Mouse (Mus musculus) intestine, embryonic 14.5 days (tissue): ENCODE measurements around the gene Gm11146. TPM values are rescaled to one million over a fixed set of nuclear protein-coding genes. Genes with fewer than 3 reads are reported as not detected.

ENCODE experiments used
- ATAC-seq: fragments of 200-750 bp; cut with Nextera tagmentation; replicated peaks from 2 replicates; pipeline ENCODE4 v1.8.0; 2017; ENCODE audit warnings: low read depth, moderate number of reproducible peaks, moderate TSS enrichment, moderate library complexity; ENCODE audit not compliant: low FRiP score, low TSS enrichment
- DNase-seq: peaks from one replicate; pipeline ENCODE4 v3.0.0-alpha.2; 2018; ENCODE audit warnings: low spot score
- H3K27ac ChIP-seq: fragments of 300-500 bp; sonication (generic); 2 replicates; pipeline ENCODE4 v1.5.1; 2014; ENCODE audit warnings: low read depth, mild to moderate bottlenecking, control low read depth
- H3K27me3 ChIP-seq: fragments of 300-500 bp; sonication (generic); replicated peaks from 2 replicates; pipeline ENCODE4 v1.6.1; 2014; ENCODE audit warnings: low read length, control low read depth; ENCODE audit not compliant: control insufficient read depth, insufficient read depth
- H3K36me3 ChIP-seq: fragments of 300-500 bp; sonication (generic); 2 replicates; pipeline ENCODE4 v1.6.1; 2014; ENCODE audit warnings: low read length, control low read depth; ENCODE audit not compliant: control insufficient read depth, insufficient read depth
- H3K4me1 ChIP-seq: fragments of 300-500 bp; sonication (generic); replicated peaks from 2 replicates; pipeline ENCODE4 v1.6.1; 2014; ENCODE audit warnings: low read length, control low read depth, mixed read lengths; ENCODE audit not compliant: control insufficient read depth, insufficient read depth
- H3K4me2 ChIP-seq: fragments of 300-500 bp; sonication (generic); 2 replicates; pipeline ENCODE4 v1.6.1; 2014; ENCODE audit warnings: low read length
- H3K4me3 ChIP-seq: fragments of 300-500 bp; sonication (generic); 2 replicates; pipeline ENCODE4 v1.5.1; 2014; ENCODE audit warnings: low read depth, low read length, control low read depth, mixed read lengths
- H3K9ac ChIP-seq: fragments of 300-500 bp; sonication (generic); 2 replicates; pipeline ENCODE4 v1.6.1; 2014; ENCODE audit warnings: mild to moderate bottlenecking, low read length
- H3K9me3 ChIP-seq: fragments of 300-500 bp; sonication (generic); 2 replicates; pipeline ENCODE4 v1.6.1; 2016; ENCODE audit warnings: low read length, control low read depth; ENCODE audit not compliant: control insufficient read depth
- WGBS: fragments of 180-500 bp; shearing (Covaris S2); extraction: QIAGEN DNeasy Blood & Tissue Kit; methylation state at CpG from one replicate; pipeline ENCODE4 v1.1.7; 2014; 5-methylcytosine and 5-hydroxymethylcytosine counted together
- polyA plus RNA-seq: library from polyadenylated mRNA; unstranded; fragments of >200 nt; fragmentation: Nextera tagmentation; extraction: Ambion mirVana; gene quantifications from 2 replicates; pipeline ENCODE4 v1.2.1, GENCODE M21; 2014

Gene Gm11146
- not detected in 2 replicates for polyA plus RNA-seq

GRCm38 (mm10) chr16:77601994-77602393 lies at the start of gene Gm11146:
Gm11146 (minus strand) TSS chr16:77602094.
- no peak within 1 kb of the TSS for H3K4me3 ChIP-seq
- H3K9me3 ChIP-seq, result no peaks in the 10 kb centered on the region
- H3K36me3 ChIP-seq, result 0 out of 2 replicates have a peak, but pooled peaks cover 3% of the 10 kb centered on the region
- no peak within 1 kb of the TSS for H3K27ac ChIP-seq
- 73% methylated on average over 1 of the region's 1 CpGs for WGBS
- no peak within 1 kb of the TSS for H3K4me2 ChIP-seq
- H3K27me3 ChIP-seq, result no peaks in the 10 kb centered on the region
- no peak for DNase-seq
- H3K4me1 ChIP-seq, result no peaks in the 10 kb centered on the region
- ATAC-seq, result no peak
- H3K9ac ChIP-seq, result no peak within 1 kb of the TSS

- no peak for ATAC-seq
Measured at GRCm38 (mm10) chr16:77650596-77650995, 48.7 kb upstream of the Gm11146 start.

GRCm38 (mm10) chr16:77649006-77649405 lies 47.1 kb upstream of the Gm11146 start:
- ATAC-seq (no peak), DNase-seq (no peak)
- H3K9me3 ChIP-seq, result no peaks in the 10 kb centered on the region
- H3K4me2 ChIP-seq, result no peak overlapping the region
- no peak overlapping the region for H3K4me3 ChIP-seq
- 86% methylated on average over 2 of the region's 2 CpGs for WGBS
- H3K27me3 ChIP-seq, result no peaks in the 10 kb centered on the region
- peaks cover 1% of the 10 kb centered on the region; the same call in 1 of the 2 replicates for H3K4me1 ChIP-seq
- H3K36me3 ChIP-seq, result no peaks in the 10 kb centered on the region
- H3K9ac ChIP-seq, result no peak overlapping the region
- no peak overlapping the region for H3K27ac ChIP-seq

More at GRCm38 (mm10) chr16:77650596-77650995, 48.7 kb upstream of the Gm11146 start:
- Histone ChIP-seq H3K27me3 (no peaks in the 10 kb centered on the region), H3K27ac (no peak overlapping the region), H3K4me2 (no peak overlapping the region), H3K9me3 (no peaks in the 10 kb centered on the region), H3K4me1 (no peaks in the 10 kb centered on the region; the same call in 1 of the 2 replicates), H3K9ac (no peak overlapping the region), H3K36me3 (no peaks in the 10 kb centered on the region), H3K4me3 (no peak overlapping the region)
- no peak for DNase-seq
- WGBS, result 68% methylated on average over 1 of the region's 1 CpGs

- H3K9me3 ChIP-seq, result no peaks in the 10 kb centered on the region
- 59% methylated on average over 2 of the region's 2 CpGs for WGBS
- no peak overlapping the region for H3K4me3 ChIP-seq
- no peaks in the 10 kb centered on the region for H3K27me3 ChIP-seq
- H3K27ac ChIP-seq, result no peak overlapping the region
- no peak overlapping the region for H3K9ac ChIP-seq
- no peak for DNase-seq
- H3K4me1 ChIP-seq, result peaks cover 5% of the 10 kb centered on the region; the same call in 1 of the 2 replicates
- H3K4me2 ChIP-seq, result no peak overlapping the region
- ATAC-seq, result no peak
- H3K36me3 ChIP-seq, result no peaks in the 10 kb centered on the region
Measured at GRCm38 (mm10) chr16:77648181-77648580, 46.3 kb upstream of the Gm11146 start.

GRCm38 (mm10) chr16:77646146-77646545 lies 44.3 kb upstream of the Gm11146 start:
- H3K9me3 ChIP-seq, result no peaks in the 10 kb centered on the region
- no peak overlapping the region for H3K4me3 ChIP-seq
- H3K36me3 ChIP-seq, result no peaks in the 10 kb centered on the region
- DNase-seq (no peak), ATAC-seq (no peak)
- H3K9ac ChIP-seq, result no peak overlapping the region
- H3K4me1 ChIP-seq, result peaks cover 5% of the 10 kb centered on the region; the same call in 1 of the 2 replicates
- H3K4me2 ChIP-seq, result no peak overlapping the region
- no peak overlapping the region for H3K27ac ChIP-seq
- no peaks in the 10 kb centered on the region for H3K27me3 ChIP-seq
- WGBS, result 81% methylated on average over 7 of the region's 7 CpGs

- Histone ChIP-seq H3K36me3 (no peaks in the 10 kb centered on the region), H3K4me3 (no peak overlapping the region), H3K9ac (no peak overlapping the region), H3K27me3 (no peaks in the 10 kb centered on the region), H3K4me1 (peaks cover 5% of the 10 kb centered on the region; the same call in 1 of the 2 replicates), H3K9me3 (no peaks in the 10 kb centered on the region), H3K4me2 (no peak overlapping the region), H3K27ac (no peak overlapping the region)
- WGBS, result 56% methylated on average over 1 of the region's 1 CpGs
- ATAC-seq (no peak), DNase-seq (no peak)
Measured at GRCm38 (mm10) chr16:77644976-77645375, 43.1 kb upstream of the Gm11146 start.

GRCm38 (mm10) chr16:77643871-77644720 lies 42.2 kb upstream of the Gm11146 start:
- Histone ChIP-seq H3K9me3 (no peaks in the 10 kb centered on the region), H3K27me3 (no peaks in the 10 kb centered on the region), H3K9ac (peak overlapping the region; percentile 49), H3K4me1 (peaks cover 5% of the 10 kb centered on the region; the same call in 1 of the 2 replicates), H3K36me3 (no peaks in the 10 kb centered on the region), H3K4me3 (peak overlapping the region; percentile 42), H3K27ac (no peak overlapping the region), H3K4me2 (peak overlapping the region; percentile 72)
- DNase-seq (peak; percentile 72), ATAC-seq (peak; percentile 93)
- 4% methylated on average over 31 of the region's 31 CpGs for WGBS

- Histone ChIP-seq H3K4me1 (peaks cover 5% of the 10 kb centered on the region; the same call in 1 of the 2 replicates), H3K27me3 (no peaks in the 10 kb centered on the region), H3K36me3 (no peaks in the 10 kb centered on the region), H3K9ac (no peak overlapping the region; the same call in 1 of the 2 replicates), H3K9me3 (no peaks in the 10 kb centered on the region), H3K27ac (no peak overlapping the region), H3K4me3 (peak overlapping the region; percentile 42), H3K4me2 (peak overlapping the region; percentile 72)
- WGBS, result 80% methylated on average over 14 of the region's 14 CpGs
- DNase-seq (no peak), ATAC-seq (peak; percentile 22; the same call in 1 of the 2 replicates)
Measured at GRCm38 (mm10) chr16:77643036-77643870, 41.4 kb upstream of the Gm11146 start.
